11 mouse cellular contexts compared by ENCODE assay signal in the genomic region with DNA sequence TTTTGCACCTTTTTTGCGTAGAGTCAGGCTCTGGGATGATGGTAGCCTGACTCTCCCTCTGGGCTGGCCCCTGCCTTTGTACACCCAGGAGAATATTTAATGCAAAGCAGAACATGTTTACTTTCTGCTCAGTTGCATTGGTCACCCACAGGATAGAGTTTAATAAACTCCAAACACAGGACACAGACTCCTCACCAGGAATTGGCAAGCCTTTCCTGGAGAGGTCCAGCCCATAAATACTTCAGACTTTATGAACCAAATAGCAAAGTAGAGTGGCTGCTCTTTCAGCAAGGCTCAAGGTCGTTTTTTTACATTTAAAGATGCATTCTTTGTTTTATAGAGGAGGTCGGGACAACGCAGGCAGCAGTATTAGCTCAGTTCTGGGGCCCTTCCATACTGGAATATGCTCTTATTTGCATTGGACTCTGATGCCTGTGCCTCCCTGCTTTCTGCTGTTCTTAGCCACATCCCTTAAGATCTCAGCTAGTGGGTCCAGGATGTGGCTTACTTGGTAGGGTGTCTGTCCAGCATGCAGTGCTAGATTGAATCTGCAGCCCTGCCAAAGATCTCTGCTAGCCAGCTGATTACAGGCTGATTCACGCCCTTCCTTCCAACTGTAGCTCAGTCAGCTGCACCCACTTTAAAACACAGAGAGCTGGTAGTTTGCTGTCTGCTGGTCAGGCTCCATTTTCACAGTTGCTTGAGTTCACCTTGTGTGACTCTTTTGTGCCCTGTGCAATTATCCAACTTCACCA.
A peak's percentile ranks its signal among the peaks of the same experiment; 100 is the strongest.
DNase-seq lines count a peak whose midpoint lies in the region; ATAC-seq and TF ChIP-seq lines count a peak whose summit lies in the region.
"Had no signal": no experiment of that assay in that cellular context is flagged by ENCODE, and none has a peak within 500 bp of the region (broad histone marks: within the 10 kb centered on the region; RNA-seq: fewer than 3 reads in every experiment).

No protein-coding gene starts in this region.

- no peak for TF ChIP-seq CTCF in heart, adult 2 months (IDR thresholded peaks at IDR 0.05)
- no peak for TF ChIP-seq CTCF in cerebellum, adult 2 months (IDR thresholded peaks at IDR 0.05; ENCODE audit: borderline replicate concordance, insufficient read depth, low read depth, low read length)

- no peaks in the 10 kb centered on the region; the same call in 1 of the 2 replicates for H3K4me1 ChIP-seq in heart, adult 2 months (ENCODE audit: control insufficient read depth, insufficient read depth, low read length)
- peaks cover 19% of the 10 kb centered on the region for H3K4me1 ChIP-seq in limb, embryonic 14.5 days (ENCODE audit: control insufficient read depth, insufficient read depth, low read length)
- H3K4me1 ChIP-seq in cerebellum, adult 2 months (ENCODE audit: control insufficient read depth, insufficient read depth, low read length): no peaks in the 10 kb centered on the region
- H3K4me1 ChIP-seq: forebrain, embryonic 13.5 days had no signal

- H3K4me3 ChIP-seq in heart, adult 2 months: no peak overlapping the region
- H3K4me3 ChIP-seq in limb, embryonic 14.5 days (replicated peaks; ENCODE audit: low read length): no peak overlapping the region
- no peak overlapping the region for H3K4me3 ChIP-seq in cerebellum, adult 2 months (replicated peaks; ENCODE audit: insufficient read depth, low read depth, low read length)
- H3K4me3 ChIP-seq: forebrain, embryonic 13.5 days; myocyte had no signal

- H3K4me2 ChIP-seq in limb, embryonic 14.5 days (replicated peaks; ENCODE audit: low read depth, low read length, severe bottlenecking): no peak overlapping the region
- H3K4me2 ChIP-seq: forebrain, embryonic 13.5 days had no signal

- intact Hi-C loops in heart, adult 2 months (cut with DNase I): no loop called here

- no peaks in the 10 kb centered on the region for H3K36me3 ChIP-seq in heart, adult 2 months (ENCODE audit: control insufficient read depth, insufficient read depth, low read length)
- no peaks in the 10 kb centered on the region for H3K36me3 ChIP-seq in limb, embryonic 14.5 days (ENCODE audit: control insufficient read depth, insufficient read depth, low read length)

- peaks cover 1% of the 10 kb centered on the region; the same call in 1 of the 2 replicates for H3K27me3 ChIP-seq in heart, adult 2 months (ENCODE audit: control insufficient read depth, insufficient read depth, low read length)
- H3K27me3 ChIP-seq in limb, embryonic 14.5 days (ENCODE audit: control insufficient read depth, insufficient read depth, low read length): no peaks in the 10 kb centered on the region
- H3K27me3 ChIP-seq in cerebellum, adult 2 months (ENCODE audit: control insufficient read depth, insufficient read depth, low read length): no peaks in the 10 kb centered on the region
- H3K27me3 ChIP-seq: forebrain, embryonic 13.5 days had no signal

- H3K9ac ChIP-seq in heart, adult 2 months (ENCODE audit: low read depth, low read length): no peak overlapping the region
- no peak overlapping the region for H3K9ac ChIP-seq in limb, embryonic 14.5 days (ENCODE audit: low read depth, low read length, severe bottlenecking)
- H3K9ac ChIP-seq: forebrain, embryonic 13.5 days had no signal

- DNase-seq in heart, adult 2 months: peak; percentile 23 to 28
- no peak for DNase-seq in heart, postnatal 4 days
- peak; percentile 14 for DNase-seq in gastrocnemius, postnatal 10 days
- DNase-seq in kidney, adult 9 months: peak; percentile 51
- DNase-seq in limb, embryonic 14.5 days (ENCODE audit: low spot score): peak; percentile 56
- no peak for DNase-seq in thymus, postnatal 25 days
- DNase-seq in cerebellum, adult 2 months: no peak
- no peak for DNase-seq in cerebellum, postnatal 14 days

- H3K9me3 ChIP-seq in limb, embryonic 14.5 days (ENCODE audit: control insufficient read depth, low read length): no peaks in the 10 kb centered on the region
- H3K9me3 ChIP-seq: forebrain, embryonic 13.5 days had no signal

- TF ChIP-seq EP300 in heart, adult 2 months (IDR thresholded peaks at IDR 0.05; ENCODE audit: insufficient read depth, low read depth, low read length): no peak

- 43% methylated on average over 5 of the region's 5 CpGs for WGBS in heart, adult 2 months
- 13% methylated on average over 5 of the region's 5 CpGs for WGBS in limb, embryonic 14.5 days
- WGBS in cerebellum, adult 2 months: 62% methylated on average over 5 of the region's 5 CpGs

- no peak for TF ChIP-seq POLR2A in heart, adult 2 months (IDR thresholded peaks at IDR 0.05; ENCODE audit: insufficient read depth, low read depth, low read length)
- TF ChIP-seq POLR2A in limb, embryonic 14.5 days (IDR thresholded peaks at IDR 0.05; ENCODE audit: borderline replicate concordance, extremely low read depth, insufficient read depth, insufficient read length): no peak
- TF ChIP-seq POLR2A in cerebellum, adult 2 months (IDR thresholded peaks at IDR 0.05; ENCODE audit: borderline replicate concordance, insufficient read depth, low read length): no peak

- no peak overlapping the region for H3K27ac ChIP-seq in heart, adult 2 months
- peak overlapping the region; percentile 68 for H3K27ac ChIP-seq in limb, embryonic 14.5 days (replicated peaks; ENCODE audit: low read depth, low read length)
- H3K27ac ChIP-seq in cerebellum, adult 2 months (ENCODE audit: insufficient read depth, low read length): no peak overlapping the region
- H3K27ac ChIP-seq: forebrain, embryonic 13.5 days; macrophage had no signal

- H3K79me2 ChIP-seq in heart, adult 2 months (replicated peaks; ENCODE audit: control insufficient read depth, insufficient read depth, low read length): no peaks in the 10 kb centered on the region

- peak; percentile 65 for ATAC-seq in limb, embryonic 14.5 days (ENCODE audit: low FRiP score, low read depth)
- ATAC-seq: forebrain, embryonic 13.5 days had no signal

Comparison
In these comparisons a context has a peak if more than half of its experiments do, and no peak if none do; other contexts are left out.
1. DNase-seq: peak in heart, adult 2 months (2 of 2), gastrocnemius, postnatal 10 days (single experiment), kidney, adult 9 months (single experiment) and limb, embryonic 14.5 days (single experiment); none in heart, postnatal 4 days (single experiment), thymus, postnatal 25 days (single experiment), cerebellum, adult 2 months (0 of 2) and cerebellum, postnatal 14 days (0 of 2).